Comparison of ENCODE assay signal across 24 mouse cellular contexts in the genomic region with DNA sequence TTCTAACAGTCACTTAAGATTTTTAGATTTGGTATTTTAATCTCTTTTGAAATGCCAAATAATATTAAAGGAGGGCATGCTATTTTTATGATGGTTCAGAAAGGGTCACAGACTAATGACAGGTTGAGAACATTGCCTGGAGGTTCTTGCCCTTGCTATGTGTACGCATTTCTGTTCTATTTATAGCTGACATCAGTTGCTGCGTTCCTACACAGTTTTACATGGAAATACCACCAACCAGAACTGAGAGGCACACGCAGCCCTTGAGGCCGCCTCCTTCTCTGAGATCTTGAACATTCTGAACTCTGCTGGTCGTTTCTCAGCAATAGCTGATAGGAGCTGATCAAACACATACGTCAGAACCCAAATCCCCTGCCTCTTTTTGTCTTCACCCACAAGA.
DNase-seq lines count a peak whose midpoint lies in the region; ATAC-seq lines count a peak whose summit lies in the region.
"Had no signal": no experiment of that assay in that cellular context is flagged by ENCODE, and none has a peak within 500 bp of the region (broad histone marks: within the 10 kb centered on the region; RNA-seq: fewer than 3 reads in every experiment).

No protein-coding gene starts in this region.

- no peak overlapping the region for H3K9ac ChIP-seq in heart, embryonic 12.5 days
- H3K9ac ChIP-seq in hindbrain, embryonic 13.5 days: no peak overlapping the region
- H3K9ac ChIP-seq in hindbrain, embryonic 16.5 days (ENCODE audit: low read depth, low read length): no peak overlapping the region
- H3K9ac ChIP-seq in neural tube, embryonic 13.5 days: no peak overlapping the region
- H3K9ac ChIP-seq: forebrain, embryonic 15.5 days; intestine, embryonic 15.5 days; limb, embryonic 15.5 days; liver, embryonic 14.5 days; lung, embryonic 15.5 days; midbrain, embryonic 13.5 days had no signal

- 21% methylated on average over 6 of the region's 6 CpGs for WGBS in heart, embryonic 12.5 days
- WGBS in hindbrain, embryonic 13.5 days: 71% methylated on average over 6 of the region's 6 CpGs
- 62% methylated on average over 6 of the region's 6 CpGs for whole genome bisulfite sequencing in hindbrain, embryonic 16.5 days
- WGBS in neural tube, embryonic 13.5 days: 67% methylated on average over 6 of the region's 6 CpGs

- H3K4me2 ChIP-seq in heart, embryonic 12.5 days: 0 out of 2 replicates have a peak overlapping the region, but pooled peaks have one; percentile 2
- no peak overlapping the region for H3K4me2 ChIP-seq in hindbrain, embryonic 13.5 days
- H3K4me2 ChIP-seq in hindbrain, embryonic 16.5 days (ENCODE audit: low read length): no peak overlapping the region
- H3K4me2 ChIP-seq in neural tube, embryonic 13.5 days: no peak overlapping the region
- H3K4me2 ChIP-seq: forebrain, embryonic 15.5 days; intestine, embryonic 15.5 days; limb, embryonic 15.5 days; lung, embryonic 15.5 days; midbrain, embryonic 13.5 days had no signal

- H3K36me3 ChIP-seq in heart, embryonic 12.5 days: no peaks in the 10 kb centered on the region
- H3K36me3 ChIP-seq in hindbrain, embryonic 13.5 days: no peaks in the 10 kb centered on the region
- H3K36me3 ChIP-seq in hindbrain, embryonic 16.5 days (ENCODE audit: control insufficient read depth, insufficient read depth, low read length): no peaks in the 10 kb centered on the region
- no peaks in the 10 kb centered on the region for H3K36me3 ChIP-seq in neural tube, embryonic 13.5 days
- H3K36me3 ChIP-seq: forebrain, embryonic 15.5 days; intestine, embryonic 15.5 days; limb, embryonic 15.5 days; lung, embryonic 15.5 days; midbrain, embryonic 13.5 days had no signal

- H3K4me1 ChIP-seq in heart, embryonic 12.5 days (replicated peaks): peaks cover 14% of the 10 kb centered on the region
- H3K4me1 ChIP-seq in hindbrain, embryonic 13.5 days (replicated peaks): peaks cover 17% of the 10 kb centered on the region
- H3K4me1 ChIP-seq in hindbrain, embryonic 16.5 days (ENCODE audit: control insufficient read depth, insufficient read depth, low read depth, low read length): peaks cover 4% of the 10 kb centered on the region
- peaks cover 14% of the 10 kb centered on the region; the same call in 1 of the 2 replicates for H3K4me1 ChIP-seq in neural tube, embryonic 13.5 days (replicated peaks)
- H3K4me1 ChIP-seq: forebrain, embryonic 15.5 days; intestine, embryonic 15.5 days; lung, embryonic 15.5 days; megakaryocyte, embryonic 14.5 days; midbrain, embryonic 13.5 days had no signal

- peak overlapping the region; percentile 29; the same call in 1 of the 2 replicates for H3K27ac ChIP-seq in heart, embryonic 12.5 days (ENCODE audit: poor library complexity, severe bottlenecking)
- H3K27ac ChIP-seq in hindbrain, embryonic 13.5 days: peak overlapping the region; percentile 72
- no peak overlapping the region for H3K27ac ChIP-seq in hindbrain, embryonic 16.5 days (ENCODE audit: low read depth, low read length)
- H3K27ac ChIP-seq in neural tube, embryonic 13.5 days (replicated peaks): peak overlapping the region; percentile 46
- H3K27ac ChIP-seq: forebrain, embryonic 15.5 days; intestine, embryonic 15.5 days; limb, embryonic 15.5 days; liver, embryonic 14.5 days; lung, embryonic 15.5 days; midbrain, embryonic 13.5 days had no signal

- H3K9me3 ChIP-seq in heart, embryonic 12.5 days (replicated peaks): no peaks in the 10 kb centered on the region
- no peaks in the 10 kb centered on the region for H3K9me3 ChIP-seq in hindbrain, embryonic 13.5 days
- no peaks in the 10 kb centered on the region for H3K9me3 ChIP-seq in hindbrain, embryonic 16.5 days (ENCODE audit: control insufficient read depth, low read length)
- H3K9me3 ChIP-seq in neural tube, embryonic 13.5 days: no peaks in the 10 kb centered on the region
- H3K9me3 ChIP-seq: forebrain, embryonic 15.5 days; intestine, embryonic 15.5 days; limb, embryonic 15.5 days; lung, embryonic 15.5 days; megakaryocyte, embryonic 14.5 days; midbrain, embryonic 13.5 days had no signal

- intact Hi-C loops in heart, postnatal 25 days (cut with DNase I): no loop called here

- DNase-seq in heart, postnatal 25 days (ENCODE audit: low spot score): no peak
- DNase-seq in neural tube, embryonic 10.5 days (ENCODE audit: extremely low spot score, low spot score): no peak
- no peak for DNase-seq in ovary, postnatal 14 days (ENCODE audit: low spot score)
- DNase-seq: adrenal gland, postnatal 25 days; cerebellum, adult 9-10 months; gastrocnemius, postnatal 25 days; heart, adult 18-20 months; heart, postnatal 36 days; kidney, adult 8-10 months; kidney, postnatal 10 days; lung, postnatal 36 days; thymus, adult 2 months had no signal

- no peak overlapping the region for H3K4me3 ChIP-seq in heart, embryonic 12.5 days
- H3K4me3 ChIP-seq in hindbrain, embryonic 13.5 days: no peak overlapping the region
- H3K4me3 ChIP-seq in hindbrain, embryonic 16.5 days (ENCODE audit: low read length): no peak overlapping the region
- H3K4me3 ChIP-seq in neural tube, embryonic 13.5 days: no peak overlapping the region
- H3K4me3 ChIP-seq: forebrain, embryonic 15.5 days; intestine, embryonic 15.5 days; limb, embryonic 15.5 days; lung, embryonic 15.5 days; megakaryocyte, embryonic 14.5 days; midbrain, embryonic 13.5 days had no signal

- ATAC-seq in heart, embryonic 12.5 days (ENCODE audit: insufficient number of reproducible peaks, low FRiP score): no peak
- ATAC-seq in hindbrain, embryonic 13.5 days (ENCODE audit: low FRiP score): peak; percentile 39; the same call in 1 of the 2 replicates
- ATAC-seq in hindbrain, embryonic 16.5 days: no peak
- no peak for ATAC-seq in neural tube, embryonic 13.5 days (ENCODE audit: low read depth)
- ATAC-seq: CD4-positive, CD25-positive, alpha-beta regulatory T cell, adult 4 months; forebrain, embryonic 15.5 days; intestine, embryonic 15.5 days; midbrain, embryonic 13.5 days had no signal

- no peaks in the 10 kb centered on the region; the same call in 1 of the 2 replicates for H3K27me3 ChIP-seq in heart, embryonic 12.5 days (replicated peaks)
- H3K27me3 ChIP-seq in hindbrain, embryonic 13.5 days: no peaks in the 10 kb centered on the region
- H3K27me3 ChIP-seq in hindbrain, embryonic 16.5 days (replicated peaks; ENCODE audit: control insufficient read depth, insufficient read depth, low read length): no peaks in the 10 kb centered on the region
- H3K27me3 ChIP-seq in neural tube, embryonic 13.5 days: no peaks in the 10 kb centered on the region
- H3K27me3 ChIP-seq: forebrain, embryonic 15.5 days; intestine, embryonic 15.5 days; limb, embryonic 15.5 days; lung, embryonic 15.5 days; megakaryocyte, embryonic 14.5 days; midbrain, embryonic 13.5 days had no signal
